Mouse (Mus musculus): ENCODE measurements around the gene Gm5767.

- TF ChIP-seq CTCF (IDR thresholded peaks at IDR 0.05; ENCODE audit: low read depth) (no peak), EP300 (IDR thresholded peaks at IDR 0.05; ENCODE audit: low read depth) (no peak)
These were observed 19.0 kb downstream of the Gm5767 start for GRCm38 (mm10) chr16:8699556-8699955.

Data from liver, postnatal 0 days (tissue).